Mouse (Mus musculus) myocyte (in vitro differentiated cells): ENCODE data around the gene Zfp956.

Experiments used
- MAX ChIP-seq: IDR thresholded peaks from one replicate; pipeline ENCODE4 v1.6.1; 2011; ENCODE audit warnings: low read depth, mild to moderate bottlenecking, control low read depth
- MYOD1 ChIP-seq, 3 experiments: IDR thresholded peaks; one replicate each; pipeline ENCODE4 v1.6.1; 2011; ENCODE audit warnings: control low read depth in 2 of 3, low read depth in 2 of 3, mild to moderate bottlenecking in 2 of 3, moderate library complexity in 1 of 3; ENCODE audit not compliant: insufficient read length in 2 of 3, control insufficient read depth in 1 of 3
- POLR2A ChIP-seq: IDR thresholded peaks from one replicate; pipeline ENCODE4 v1.6.1; 2011; ENCODE audit warnings: low read depth, mild to moderate bottlenecking, control low read depth, moderate library complexity; ENCODE audit not compliant: insufficient read length
- POLR2AphosphoS2 ChIP-seq: IDR thresholded peaks from one replicate; pipeline ENCODE4 v1.6.1; 2011; ENCODE audit warnings: low read depth, control low read depth; ENCODE audit not compliant: insufficient read length
- SRF ChIP-seq: IDR thresholded peaks from one replicate; pipeline ENCODE4 v1.6.1; 2011; ENCODE audit warnings: low read depth; ENCODE audit not compliant: control insufficient read depth, insufficient read length
- TCF12 ChIP-seq: IDR thresholded peaks from one replicate; pipeline ENCODE4 v1.6.1; 2011; ENCODE audit warnings: mild to moderate bottlenecking, control low read depth; ENCODE audit not compliant: poor library complexity, insufficient read depth, severe bottlenecking
- USF1 ChIP-seq: IDR thresholded peaks from one replicate; pipeline ENCODE4 v1.6.1; 2011; ENCODE audit warnings: low read depth, mild to moderate bottlenecking, control low read depth, moderate library complexity

DNA sequence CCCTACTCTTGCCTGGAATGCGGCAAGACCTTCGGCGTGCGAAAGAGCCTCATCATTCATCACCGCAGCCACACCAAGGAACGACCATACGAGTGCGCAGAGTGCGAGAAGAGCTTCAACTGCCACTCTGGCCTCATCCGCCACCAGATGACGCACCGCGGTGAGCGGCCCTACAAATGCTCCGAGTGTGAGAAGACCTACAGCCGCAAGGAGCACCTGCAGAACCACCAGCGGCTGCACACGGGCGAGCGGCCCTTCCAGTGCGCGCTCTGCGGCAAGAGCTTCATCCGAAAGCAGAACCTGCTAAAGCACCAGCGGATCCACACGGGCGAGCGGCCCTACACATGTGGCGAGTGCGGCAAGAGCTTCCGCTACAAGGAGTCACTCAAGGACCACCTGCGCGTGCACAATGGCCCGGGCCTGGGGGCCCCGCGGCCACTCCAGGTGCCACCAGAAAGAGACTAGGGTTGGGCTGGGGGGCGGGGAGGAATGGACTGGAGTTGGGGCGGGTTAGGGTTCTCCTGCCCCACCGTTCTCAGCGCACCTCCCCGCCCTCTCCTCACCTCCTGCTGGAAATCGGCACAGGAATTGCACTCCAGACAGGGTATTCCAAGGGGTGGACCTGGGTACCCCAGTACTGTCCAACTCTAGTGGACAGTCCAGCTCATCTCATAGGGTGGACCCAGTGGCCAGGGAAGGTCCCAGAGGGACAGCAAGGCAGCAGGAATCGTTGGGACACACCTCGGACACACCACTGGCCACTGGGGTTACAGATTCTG, 48.1 kb upstream of the Zfp956 start:
- no peak for TF ChIP-seq POLR2AphosphoS2
- TF ChIP-seq MYOD1 (IDR thresholded peaks at IDR 0.05; ENCODE audit: control insufficient read depth in 1 of 3, insufficient read length in 2 of 3, low read depth in 2 of 3), result no peak
- no peak for TF ChIP-seq USF1
- peak; percentile 22 for TF ChIP-seq POLR2A
- no peak for TF ChIP-seq SRF
- TF ChIP-seq TCF12, result no peak
- no peak for TF ChIP-seq MAX
